Mouse (Mus musculus) ES-Bruce4 (cell line): ENCODE data around the gene Numbl. TPM values are rescaled to one million over a fixed set of nuclear protein-coding genes. Genes with fewer than 3 reads are reported as not detected.

Experiments
- H3K27ac ChIP-seq: 2 replicates; pipeline ENCODE4 v1.5.1; 2012; ENCODE audit warnings: low read length, inconsistent platforms; ENCODE audit not compliant: insufficient read depth
- H3K27me3 ChIP-seq: 2 replicates; pipeline ENCODE4 v1.6.1; 2012; ENCODE audit warnings: mild to moderate bottlenecking, low read length, inconsistent platforms; ENCODE audit not compliant: control insufficient read depth, poor library complexity, insufficient read depth, severe bottlenecking
- H3K36me3 ChIP-seq: 2 replicates; pipeline ENCODE4 v1.6.1; 2012; ENCODE audit warnings: inconsistent platforms, mild to moderate bottlenecking, low read length, moderate library complexity; ENCODE audit not compliant: control insufficient read depth, poor library complexity, insufficient read depth, severe bottlenecking
- H3K4me1 ChIP-seq: one replicate; pipeline ENCODE4 v1.8.1; 2011; ENCODE audit warnings: low read length; ENCODE audit not compliant: control insufficient read depth, insufficient read depth
- H3K4me3 ChIP-seq: 2 replicates; pipeline ENCODE4 v1.5.1; 2011; ENCODE audit warnings: low read depth, mild to moderate bottlenecking, low read length
- H3K9ac ChIP-seq: 2 replicates; pipeline ENCODE4 v1.6.1; 2012; ENCODE audit warnings: low read depth, mild to moderate bottlenecking, inconsistent platforms; ENCODE audit not compliant: poor library complexity, severe bottlenecking
- H3K9me3 ChIP-seq: replicated peaks from 2 replicates; pipeline ENCODE4 v1.6.1; 2012; ENCODE audit warnings: mild to moderate bottlenecking, low read length, inconsistent platforms; ENCODE audit not compliant: control insufficient read depth, poor library complexity, insufficient read depth, severe bottlenecking
- CTCF ChIP-seq: IDR thresholded peaks from one replicate; pipeline ENCODE4 v1.8.1; 2011; ENCODE audit warnings: low read depth, low read length
- EP300 ChIP-seq: IDR thresholded peaks from 2 replicates; pipeline ENCODE4 v1.6.1; 2011; ENCODE audit warnings: low read depth, low read length; ENCODE audit not compliant: insufficient read depth
- POLR2A ChIP-seq: IDR thresholded peaks from one replicate; pipeline ENCODE4 v1.8.1; 2011; ENCODE audit warnings: low read length; ENCODE audit not compliant: insufficient read depth
- polyA plus RNA-seq: library from polyadenylated mRNA; stranded (reverse); fragments of >200 nt; gene quantifications from 2 replicates; pipeline ENCODE4 v1.2.4, GENCODE M21; 2011; ENCODE audit warnings: low read depth; ENCODE audit not compliant: missing spikeins, insufficient read depth, insufficient read length

The Numbl gene
- polyA plus RNA-seq, 1 experiment: 32.9 TPM

- no peaks in the 10 kb centered on the region for H3K27me3 ChIP-seq
- no peak for TF ChIP-seq POLR2A
- no peak for TF ChIP-seq CTCF
- TF ChIP-seq EP300: no peak
- peak overlapping the region; percentile 81 for H3K9ac ChIP-seq
- H3K4me1 ChIP-seq: peaks cover 6% of the 10 kb centered on the region
- peak overlapping the region; percentile 72 for H3K4me3 ChIP-seq
- no peaks in the 10 kb centered on the region for H3K36me3 ChIP-seq
- peak overlapping the region; percentile 88 for H3K27ac ChIP-seq
- no peaks in the 10 kb centered on the region for H3K9me3 ChIP-seq
Measured at GRCm38 (mm10) chr7:27329981-27330380, 71.7 kb downstream of the Numbl start.

- H3K9ac ChIP-seq: peak overlapping the region; percentile 91
- no peak for TF ChIP-seq CTCF
- TF ChIP-seq POLR2A: peak; percentile 8
- peak; percentile 71; the same call in 1 of the 2 replicates for TF ChIP-seq EP300
- H3K4me1 ChIP-seq: peaks cover 8% of the 10 kb centered on the region
- H3K9me3 ChIP-seq: no peaks in the 10 kb centered on the region
- peak overlapping the region; percentile 72 for H3K4me3 ChIP-seq
- peak overlapping the region; percentile 95 for H3K27ac ChIP-seq
- H3K36me3 ChIP-seq: no peaks in the 10 kb centered on the region
- H3K27me3 ChIP-seq: no peaks in the 10 kb centered on the region
Measured at GRCm38 (mm10) chr7:27330709-27331540, 72.7 kb downstream of the Numbl start.

- peak overlapping the region; percentile 66 for H3K4me3 ChIP-seq
- H3K27me3 ChIP-seq: no peaks in the 10 kb centered on the region
- H3K9me3 ChIP-seq: no peaks in the 10 kb centered on the region
- H3K4me1 ChIP-seq: peaks cover 8% of the 10 kb centered on the region
- H3K36me3 ChIP-seq: no peaks in the 10 kb centered on the region
- H3K27ac ChIP-seq: peak overlapping the region; percentile 95
- peak overlapping the region; percentile 91 for H3K9ac ChIP-seq
- TF ChIP-seq EP300 (no peak), POLR2A (no peak), CTCF (no peak)
Measured at GRCm38 (mm10) chr7:27331541-27331851, 73.3 kb downstream of the Numbl start.

Other genes with a start within 250 kb of the Numbl start
- gene Cyp2a12, start 229.4 kb upstream of the Numbl start, polyA plus RNA-seq: not detected in 2 replicates
- gene Cyp2f2, start 138.5 kb upstream of the Numbl start, polyA plus RNA-seq: not detected in 2 replicates
- gene Cyp2t4, start 104.7 kb upstream of the Numbl start, polyA plus RNA-seq: not detected in 2 replicates
- gene Egln2, start 91.6 kb upstream of the Numbl start, polyA plus RNA-seq: 22.2 and 22.3 TPM in 2 replicates
- gene Rab4b, start 79.5 kb upstream of the Numbl start, polyA plus RNA-seq: 35.8 and 39.3 TPM in 2 replicates
- gene Gm21983, start 77.3 kb upstream of the Numbl start, polyA plus RNA-seq: not detected in 2 replicates
- gene Mia, start 77.3 kb upstream of the Numbl start, polyA plus RNA-seq: 1.0 and 3.1 TPM in 2 replicates
- gene BC024978, start 62.7 kb upstream of the Numbl start, polyA plus RNA-seq: 10.9 and 12.6 TPM in 2 replicates
- gene Snrpa, start 62.2 kb upstream of the Numbl start, polyA plus RNA-seq: 228 and 239 TPM in 2 replicates
- 10.7 and 11.3 TPM in 2 replicates for gene Itpkc, start 29.8 kb upstream of the Numbl start, polyA plus RNA-seq
- 7.8 and 10.9 TPM in 2 replicates for gene Coq8b, start 25.4 kb upstream of the Numbl start, polyA plus RNA-seq
- gene Ltbp4, start 79.3 kb downstream of the Numbl start, polyA plus RNA-seq: 66.8 and 72.5 TPM in 2 replicates
- gene Shkbp1, start 97.6 kb downstream of the Numbl start, polyA plus RNA-seq: 43.6 and 44.5 TPM in 2 replicates
- 15.8 and 17.1 TPM in 2 replicates for gene Gm20479, start 99.0 kb downstream of the Numbl start, polyA plus RNA-seq
- 6.0 and 7.3 TPM in 2 replicates for gene Sptbn4, start 189.3 kb downstream of the Numbl start, polyA plus RNA-seq
- 44.1 and 44.3 TPM in 2 replicates for gene Blvrb, start 189.5 kb downstream of the Numbl start, polyA plus RNA-seq
- 10.9 and 11.8 TPM in 2 replicates for gene Sertad3, start 215.3 kb downstream of the Numbl start, polyA plus RNA-seq
- gene Sertad1, start 228.5 kb downstream of the Numbl start, polyA plus RNA-seq: 8.0 and 8.9 TPM in 2 replicates
- gene Prx, start 240.9 kb downstream of the Numbl start, polyA plus RNA-seq: 4.2 and 5.7 TPM in 2 replicates